Mouse (Mus musculus) forebrain, embryonic 12.5 days (tissue): ENCODE data around the gene Sh3bp5. TPM values are rescaled to one million over a fixed set of nuclear protein-coding genes. Genes with fewer than 3 reads are reported as not detected.

Experiments used
- ATAC-seq: fragments of 200-750 bp; cut with Nextera tagmentation; 2 replicates; pipeline ENCODE4 v1.8.0; 2017; ENCODE audit warnings: moderate TSS enrichment; ENCODE audit not compliant: low FRiP score
- H3K27ac ChIP-seq: fragments of 300-500 bp; sonication (generic); 2 replicates; pipeline ENCODE4 v1.5.1; 2016; ENCODE audit warnings: mild to moderate bottlenecking
- H3K27me3 ChIP-seq: fragments of 300-500 bp; sonication (generic); 2 replicates; pipeline ENCODE4 v1.6.1; 2016; ENCODE audit warnings: mild to moderate bottlenecking
- H3K36me3 ChIP-seq: fragments of 300-500 bp; sonication (generic); replicated peaks from 2 replicates; pipeline ENCODE4 v1.6.1; 2016; ENCODE audit warnings: mild to moderate bottlenecking
- H3K4me1 ChIP-seq: fragments of 300-500 bp; sonication (generic); 2 replicates; pipeline ENCODE4 v1.6.1; 2016
- H3K4me2 ChIP-seq: fragments of 300-500 bp; sonication (generic); 2 replicates; pipeline ENCODE4 v1.6.1; 2016; ENCODE audit warnings: mild to moderate bottlenecking, moderate library complexity
- H3K4me3 ChIP-seq: fragments of 300-500 bp; sonication (generic); replicated peaks from 2 replicates; pipeline ENCODE4 v1.5.1; 2016; ENCODE audit warnings: mild to moderate bottlenecking
- H3K9ac ChIP-seq: fragments of 300-500 bp; sonication (generic); 2 replicates; pipeline ENCODE4 v1.6.1; 2016; ENCODE audit warnings: mild to moderate bottlenecking
- H3K9me3 ChIP-seq: fragments of 300-500 bp; sonication (generic); 2 replicates; pipeline ENCODE4 v1.6.1; 2016
- WGBS: fragments of 180-500 bp; shearing (Covaris S2); methylation state at CpG from one replicate; pipeline ENCODE4 v1.1.7; 2016; 5-methylcytosine and 5-hydroxymethylcytosine counted together
- polyA plus RNA-seq: library from polyadenylated mRNA; unstranded; fragments of >200 nt; fragmentation: Nextera tagmentation; extraction: Ambion mirVana; gene quantifications from 2 replicates; pipeline ENCODE4 v1.2.1, GENCODE M21; 2016

Sh3bp5 gene
- polyA plus RNA-seq, 1 experiment from 2014 or later = 37.7 TPM

DNA sequence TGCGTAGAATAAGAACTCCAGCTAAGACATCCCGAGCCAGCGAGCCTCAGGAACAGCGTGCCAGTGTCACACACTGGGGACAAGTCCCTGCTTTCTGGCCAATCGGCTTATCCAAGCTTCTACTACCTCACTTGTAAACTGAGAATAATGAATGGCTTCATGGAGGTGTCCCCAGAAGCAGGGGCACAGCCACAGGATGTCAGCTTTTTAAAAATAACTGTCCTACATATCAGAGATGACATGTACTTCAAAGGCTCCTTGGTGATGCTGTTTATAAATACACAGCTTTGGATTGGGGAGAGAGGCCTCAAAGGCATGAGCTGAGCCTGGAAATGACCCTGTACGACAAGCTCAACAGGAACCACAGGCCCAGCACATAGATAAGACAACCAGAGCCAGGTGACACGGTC lies 20.9 kb downstream of the Sh3bp5 start:
- no peak for ATAC-seq
- no peaks in the 10 kb centered on the region; the same call in 1 of the 2 replicates for H3K36me3 ChIP-seq
- no peak overlapping the region for H3K4me3 ChIP-seq
- no peaks in the 10 kb centered on the region for H3K27me3 ChIP-seq
- H3K27ac ChIP-seq = no peak overlapping the region
- no peak overlapping the region for H3K4me2 ChIP-seq
- H3K9ac ChIP-seq = no peak overlapping the region
- 82% methylated on average over 7 of the region's 7 CpGs for WGBS
- H3K9me3 ChIP-seq = no peaks in the 10 kb centered on the region
- H3K4me1 ChIP-seq = peaks cover 11% of the 10 kb centered on the region

DNA sequence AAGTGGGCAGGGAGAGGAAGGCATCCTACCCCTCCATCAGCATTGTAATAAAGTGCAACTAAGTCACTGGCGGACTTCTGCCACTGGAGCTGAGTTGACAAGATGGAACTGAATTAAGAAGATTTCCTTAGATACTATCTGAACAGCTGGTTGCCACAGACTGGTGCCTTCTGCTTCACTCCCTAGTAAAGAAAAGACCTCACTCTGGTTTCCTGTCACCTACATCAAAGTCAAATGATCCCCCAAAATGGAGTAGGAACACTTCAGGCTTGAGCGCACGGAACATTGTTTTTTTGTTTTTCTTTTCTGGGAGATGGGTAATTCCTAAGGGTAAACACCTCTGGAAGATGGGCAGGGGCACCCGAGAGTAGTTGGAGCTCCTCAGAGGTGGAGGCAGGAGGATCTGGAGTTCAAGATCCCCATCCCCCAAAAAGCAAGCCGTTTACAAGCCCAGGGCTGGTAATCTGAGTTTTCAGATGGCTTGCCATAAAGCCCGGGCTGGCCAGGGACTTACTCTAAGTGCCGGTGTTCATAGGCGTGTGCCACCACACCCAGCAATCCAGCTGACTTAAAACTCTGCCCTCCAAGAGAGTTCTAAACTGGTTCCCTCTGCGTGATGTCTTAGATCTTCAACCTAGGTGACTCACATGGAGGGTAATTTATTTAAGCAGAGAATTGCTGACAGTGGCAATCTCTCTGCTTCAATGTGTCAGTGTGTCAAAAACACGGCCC lies 21.5 kb downstream of the Sh3bp5 start:
- WGBS = 84% methylated on average over 10 of the region's 10 CpGs
- no peak overlapping the region for H3K4me3 ChIP-seq
- 0 out of 2 replicates have a peak overlapping the region, but pooled peaks have one; percentile 13 for H3K27ac ChIP-seq
- no peak overlapping the region for H3K4me2 ChIP-seq
- no peak overlapping the region for H3K9ac ChIP-seq
- ATAC-seq = no peak
- H3K36me3 ChIP-seq = peaks cover 2% of the 10 kb centered on the region; the same call in 1 of the 2 replicates
- H3K27me3 ChIP-seq = no peaks in the 10 kb centered on the region
- H3K9me3 ChIP-seq = no peaks in the 10 kb centered on the region
- H3K4me1 ChIP-seq = peaks cover 11% of the 10 kb centered on the region

DNA sequence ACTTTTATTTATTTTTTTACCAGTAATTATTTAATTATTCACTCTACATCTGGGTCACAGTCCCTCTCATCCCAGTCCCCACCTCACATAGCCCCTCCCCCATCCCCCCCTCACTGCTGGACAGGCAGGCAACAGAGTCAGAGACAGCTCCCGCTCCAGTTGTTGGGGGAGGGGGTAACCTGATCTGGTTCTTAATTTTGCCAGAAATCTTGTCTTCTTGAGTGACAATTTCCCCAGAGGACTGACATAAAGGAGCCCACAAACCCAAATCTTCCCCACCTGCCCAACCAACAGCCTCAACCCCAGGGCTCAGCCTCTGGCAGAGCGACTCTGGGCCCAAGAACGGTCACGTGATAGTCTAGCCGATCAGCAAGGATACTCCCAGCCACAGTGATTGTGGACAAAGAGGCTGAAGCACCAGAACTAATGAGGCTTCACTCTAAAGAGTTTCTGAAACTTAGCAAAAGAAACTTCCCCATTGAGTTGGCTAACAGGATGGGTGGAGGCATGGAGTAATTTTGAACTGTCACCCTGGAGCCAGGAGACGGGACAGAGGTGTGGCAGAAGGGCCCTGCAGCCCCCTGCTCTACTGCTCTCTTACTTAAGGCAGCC lies 22.3 kb downstream of the Sh3bp5 start:
- peaks cover 11% of the 10 kb centered on the region for H3K4me1 ChIP-seq
- H3K4me3 ChIP-seq = no peak overlapping the region
- no peaks in the 10 kb centered on the region for H3K9me3 ChIP-seq
- no peak overlapping the region for H3K4me2 ChIP-seq
- H3K27me3 ChIP-seq = no peaks in the 10 kb centered on the region
- H3K9ac ChIP-seq = no peak overlapping the region
- 28% methylated on average over 6 of the region's 6 CpGs for WGBS
- peaks cover 3% of the 10 kb centered on the region; the same call in 1 of the 2 replicates for H3K36me3 ChIP-seq
- H3K27ac ChIP-seq = 0 out of 2 replicates have a peak overlapping the region, but pooled peaks have one; percentile 13
- no peak for ATAC-seq

DNA sequence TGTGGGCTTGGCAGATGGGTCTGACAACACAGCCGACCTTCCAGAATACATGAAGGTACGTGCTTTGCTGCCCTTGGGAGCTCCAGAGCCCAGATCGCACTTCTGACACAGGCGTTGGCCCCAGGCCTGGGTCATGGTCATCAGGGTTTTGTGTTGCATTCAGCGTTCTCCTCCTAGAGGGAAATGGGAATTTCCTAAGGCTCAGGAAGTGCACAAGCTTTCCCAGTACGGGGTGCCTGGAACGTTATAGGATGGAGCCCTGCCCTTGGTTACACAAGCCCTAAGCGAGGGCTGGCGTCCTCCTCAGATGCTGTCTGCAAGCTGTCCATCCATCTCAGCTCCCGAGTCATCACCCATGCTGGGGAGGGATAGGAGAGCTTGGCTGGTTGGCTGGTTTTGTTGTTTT lies 23.2 kb downstream of the Sh3bp5 start:
- ATAC-seq = no peak
- Histone ChIP-seq H3K4me1 (peaks cover 11% of the 10 kb centered on the region), H3K9ac (no peak overlapping the region), H3K9me3 (no peaks in the 10 kb centered on the region), H3K27me3 (no peaks in the 10 kb centered on the region), H3K4me3 (no peak overlapping the region), H3K36me3 (peaks cover 3% of the 10 kb centered on the region; the same call in 1 of the 2 replicates), H3K27ac (no peak overlapping the region), H3K4me2 (no peak overlapping the region)
- 91% methylated on average over 10 of the region's 10 CpGs for WGBS

DNA sequence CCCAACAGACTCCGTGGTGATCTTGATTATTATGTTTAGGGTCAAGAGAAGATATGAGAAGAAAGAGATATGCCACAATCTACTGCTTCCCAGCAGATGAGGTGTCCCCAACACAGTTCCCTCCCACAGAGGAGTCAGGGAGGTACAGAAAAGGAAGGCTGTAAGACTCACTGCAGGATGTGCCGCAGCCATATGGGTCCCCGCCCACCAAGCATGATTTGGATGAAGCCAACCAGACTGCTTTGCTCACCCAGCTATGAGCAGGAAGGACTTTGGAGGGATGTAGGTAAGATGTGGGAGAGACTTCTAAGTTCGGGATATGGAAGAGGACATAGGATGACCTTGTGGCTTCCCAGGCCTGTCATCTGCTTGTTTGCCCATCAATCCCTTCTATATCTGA lies 25.1 kb downstream of the Sh3bp5 start:
- H3K36me3 ChIP-seq = peaks cover 3% of the 10 kb centered on the region; the same call in 1 of the 2 replicates
- no peak overlapping the region for H3K27ac ChIP-seq
- no peak overlapping the region for H3K9ac ChIP-seq
- no peak overlapping the region for H3K4me3 ChIP-seq
- H3K4me1 ChIP-seq = peaks cover 11% of the 10 kb centered on the region
- H3K27me3 ChIP-seq = no peaks in the 10 kb centered on the region
- ATAC-seq = no peak
- WGBS = 83% methylated on average over 4 of the region's 4 CpGs
- no peaks in the 10 kb centered on the region for H3K9me3 ChIP-seq
- no peak overlapping the region for H3K4me2 ChIP-seq

DNA sequence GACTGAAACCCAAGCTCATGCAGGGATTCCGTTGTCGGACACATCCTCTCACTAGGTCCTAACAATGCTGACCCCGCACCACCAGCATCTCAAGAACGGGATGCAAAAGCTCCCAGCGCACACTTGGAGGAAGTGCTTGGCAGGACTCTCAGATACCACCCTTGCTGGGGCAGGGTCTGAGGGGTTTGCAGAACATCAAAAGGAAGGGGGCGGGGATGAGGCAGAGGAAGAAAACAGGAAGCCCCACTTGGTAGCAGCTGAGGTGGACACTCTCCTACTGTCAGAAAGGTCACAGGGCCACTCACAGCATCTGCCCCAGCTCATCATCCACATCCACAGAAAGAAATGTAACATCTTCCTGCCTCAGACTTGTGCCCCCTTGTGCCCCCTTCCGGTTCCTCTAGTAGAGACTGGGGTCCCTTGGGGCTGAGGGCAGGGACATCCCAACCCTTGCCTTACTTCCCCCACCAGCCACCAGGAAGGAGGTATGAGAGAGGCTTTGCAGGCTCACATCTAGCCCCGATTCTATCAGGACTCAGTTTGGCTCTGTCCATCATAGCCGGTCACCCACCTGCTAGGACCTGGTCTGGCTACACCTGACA lies 25.7 kb downstream of the Sh3bp5 start:
- no peak for ATAC-seq
- Histone ChIP-seq H3K27ac (no peak overlapping the region), H3K4me2 (no peak overlapping the region), H3K9ac (no peak overlapping the region), H3K27me3 (no peaks in the 10 kb centered on the region), H3K36me3 (peaks cover 3% of the 10 kb centered on the region; the same call in 1 of the 2 replicates), H3K4me3 (no peak overlapping the region), H3K9me3 (no peaks in the 10 kb centered on the region), H3K4me1 (peaks cover 11% of the 10 kb centered on the region)
- WGBS = 92% methylated on average over 9 of the region's 9 CpGs

DNA sequence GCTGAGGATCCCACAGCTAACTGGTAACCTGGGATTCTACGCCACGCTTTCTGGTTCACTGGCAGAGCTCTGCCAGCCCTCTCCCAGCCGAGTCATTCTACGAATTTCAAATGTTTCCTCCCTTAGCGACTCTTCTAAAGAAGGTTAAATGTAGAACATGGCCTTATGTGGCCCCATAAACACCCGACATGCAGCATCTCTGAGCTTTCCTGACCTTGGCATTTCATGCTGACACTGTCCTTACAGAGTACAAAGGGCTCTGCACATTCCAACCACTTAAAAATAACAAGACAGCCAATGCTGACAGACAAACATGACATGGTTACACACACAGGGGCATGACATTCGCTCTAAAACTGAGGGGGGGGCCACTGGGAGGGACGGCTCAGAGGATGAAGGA lies 27.2 kb downstream of the Sh3bp5 start:
- no peaks in the 10 kb centered on the region for H3K27me3 ChIP-seq
- H3K36me3 ChIP-seq = peaks cover 3% of the 10 kb centered on the region; the same call in 1 of the 2 replicates
- H3K27ac ChIP-seq = no peak overlapping the region
- no peak overlapping the region for H3K4me3 ChIP-seq
- peaks cover 4% of the 10 kb centered on the region for H3K4me1 ChIP-seq
- H3K9me3 ChIP-seq = no peaks in the 10 kb centered on the region
- no peak for ATAC-seq
- WGBS = 75% methylated on average over 8 of the region's 8 CpGs
- H3K9ac ChIP-seq = no peak overlapping the region
- H3K4me2 ChIP-seq = no peak overlapping the region

DNA sequence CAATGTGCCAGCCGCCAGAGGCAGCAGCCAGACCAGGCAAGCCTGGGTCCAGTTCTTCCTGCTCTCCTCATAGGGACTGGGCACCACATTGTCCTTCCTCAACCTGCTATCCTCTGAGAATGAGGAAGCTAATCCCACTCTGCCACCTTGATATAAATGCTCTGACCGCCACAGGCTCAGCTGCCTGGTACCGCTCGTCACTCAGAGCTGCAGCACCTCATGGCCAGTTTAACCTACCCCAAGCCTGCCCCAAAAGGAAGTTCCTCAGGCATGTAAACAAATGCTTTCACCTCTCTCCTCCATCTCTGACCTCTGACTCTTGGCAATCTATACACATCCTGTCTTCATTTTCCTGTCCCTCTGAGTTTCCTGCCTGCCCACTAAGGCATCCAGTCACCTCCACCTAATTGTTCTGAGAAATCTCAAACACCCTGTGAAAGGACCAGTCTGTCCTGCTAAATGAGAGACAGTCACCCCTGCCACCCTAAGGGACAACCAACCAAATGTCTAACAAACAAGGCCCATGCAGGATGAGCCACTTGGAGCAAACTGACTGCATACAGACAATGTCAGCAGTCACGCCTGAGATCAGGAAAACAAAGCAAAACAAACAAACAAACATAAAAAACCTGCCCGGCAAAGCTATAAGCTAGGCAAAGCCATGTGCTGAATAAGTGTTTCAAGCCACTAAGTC lies 27.8 kb downstream of the Sh3bp5 start:
- no peak overlapping the region for H3K4me3 ChIP-seq
- WGBS = 77% methylated on average over 6 of the region's 6 CpGs
- H3K4me1 ChIP-seq = no peaks in the 10 kb centered on the region; the same call in 1 of the 2 replicates
- H3K36me3 ChIP-seq = peaks cover 3% of the 10 kb centered on the region; the same call in 1 of the 2 replicates
- no peak overlapping the region for H3K27ac ChIP-seq
- H3K9ac ChIP-seq = no peak overlapping the region
- ATAC-seq = no peak
- H3K9me3 ChIP-seq = no peaks in the 10 kb centered on the region
- H3K27me3 ChIP-seq = no peaks in the 10 kb centered on the region
- no peak overlapping the region for H3K4me2 ChIP-seq

DNA sequence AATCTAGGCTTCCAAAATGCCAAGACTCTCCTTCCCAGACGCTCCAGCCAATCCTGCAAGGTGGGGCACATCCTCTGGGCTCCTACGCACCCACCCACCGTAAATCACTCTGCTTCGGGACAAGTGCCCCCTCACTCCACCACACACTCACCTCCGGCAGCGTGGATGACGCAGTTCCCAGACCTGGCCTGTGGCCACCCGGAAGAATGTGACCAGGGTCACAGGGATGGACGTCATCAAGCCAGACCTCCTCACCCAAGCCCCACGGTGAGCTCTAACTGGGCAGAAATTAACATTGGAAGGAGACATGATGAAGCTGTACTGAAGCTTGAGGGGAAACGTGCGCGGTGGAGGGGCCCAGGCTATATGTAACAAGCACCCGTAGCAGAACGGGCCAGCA lies 28.7 kb downstream of the Sh3bp5 start:
- Histone ChIP-seq H3K36me3 (peaks cover 3% of the 10 kb centered on the region; the same call in 1 of the 2 replicates), H3K27ac (no peak overlapping the region), H3K27me3 (no peaks in the 10 kb centered on the region), H3K4me3 (no peak overlapping the region), H3K9me3 (no peaks in the 10 kb centered on the region), H3K4me1 (no peaks in the 10 kb centered on the region), H3K9ac (no peak overlapping the region), H3K4me2 (no peak overlapping the region)
- WGBS = 92% methylated on average over 15 of the region's 15 CpGs
- ATAC-seq = no peak

DNA sequence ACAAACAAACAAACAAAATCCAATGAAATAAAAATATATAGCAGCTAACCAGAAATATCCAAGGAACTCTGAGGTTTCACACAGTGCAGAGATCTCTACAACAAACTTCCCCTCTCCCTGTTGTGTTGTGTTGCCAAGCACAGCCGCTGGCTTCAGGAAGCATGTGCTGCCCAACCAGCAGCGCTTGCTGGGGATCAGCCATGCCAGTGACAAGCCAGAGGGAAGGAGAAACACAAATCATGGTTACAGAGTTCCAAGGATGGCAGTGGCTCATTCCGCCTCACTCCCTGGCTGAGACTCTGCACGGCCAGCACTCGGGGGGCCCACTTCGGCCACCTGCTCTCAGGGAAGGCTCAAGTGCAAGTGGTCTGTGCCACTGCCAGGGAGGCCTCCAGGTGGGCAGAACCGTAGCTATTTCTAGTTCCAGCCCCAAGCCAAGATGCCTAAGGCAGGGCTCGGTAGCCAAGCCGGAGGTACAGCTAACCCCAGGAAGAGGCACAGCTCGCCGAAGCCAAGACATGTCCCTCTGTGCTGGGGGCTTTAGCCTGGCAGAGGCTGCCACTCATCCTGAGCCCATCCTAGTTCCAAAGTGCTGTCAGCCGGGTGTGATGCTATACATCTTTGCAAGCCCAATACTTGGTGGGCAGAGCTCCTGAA lies 29.6 kb downstream of the Sh3bp5 start:
- Histone ChIP-seq H3K27ac (no peak overlapping the region), H3K36me3 (peaks cover 3% of the 10 kb centered on the region; the same call in 1 of the 2 replicates), H3K4me3 (no peak overlapping the region), H3K27me3 (no peaks in the 10 kb centered on the region), H3K9me3 (no peaks in the 10 kb centered on the region), H3K4me1 (no peaks in the 10 kb centered on the region), H3K9ac (no peak overlapping the region), H3K4me2 (no peak overlapping the region)
- ATAC-seq = no peak
- 90% methylated on average over 12 of the region's 12 CpGs for WGBS

DNA sequence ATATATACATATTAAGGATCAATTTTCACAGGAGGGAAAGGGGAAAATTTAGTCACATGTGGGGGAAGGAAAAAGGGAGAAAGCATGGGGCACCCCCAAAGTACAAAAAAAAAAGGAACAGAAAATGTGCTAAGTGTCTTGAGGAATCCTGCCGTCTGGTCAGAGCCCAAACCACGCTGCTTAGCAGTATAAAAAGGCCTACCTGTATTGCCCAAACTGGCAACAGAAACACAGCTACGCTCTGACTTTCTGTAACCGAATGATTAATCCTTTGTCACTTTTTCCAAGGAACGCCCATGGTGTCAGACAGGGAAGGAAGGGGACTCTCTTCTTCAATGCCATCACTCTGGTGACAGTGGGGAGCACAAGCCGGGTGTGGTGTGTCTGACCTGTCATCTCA lies 30.2 kb downstream of the Sh3bp5 start:
- no peak overlapping the region for H3K9ac ChIP-seq
- H3K27me3 ChIP-seq = no peaks in the 10 kb centered on the region
- no peaks in the 10 kb centered on the region for H3K4me1 ChIP-seq
- H3K36me3 ChIP-seq = 0 out of 2 replicates have a peak, but pooled peaks cover 3% of the 10 kb centered on the region
- H3K27ac ChIP-seq = no peak overlapping the region
- H3K4me3 ChIP-seq = no peak overlapping the region
- H3K9me3 ChIP-seq = no peaks in the 10 kb centered on the region
- no peak for ATAC-seq
- WGBS = 89% methylated on average over 6 of the region's 6 CpGs
- H3K4me2 ChIP-seq = no peak overlapping the region

DNA sequence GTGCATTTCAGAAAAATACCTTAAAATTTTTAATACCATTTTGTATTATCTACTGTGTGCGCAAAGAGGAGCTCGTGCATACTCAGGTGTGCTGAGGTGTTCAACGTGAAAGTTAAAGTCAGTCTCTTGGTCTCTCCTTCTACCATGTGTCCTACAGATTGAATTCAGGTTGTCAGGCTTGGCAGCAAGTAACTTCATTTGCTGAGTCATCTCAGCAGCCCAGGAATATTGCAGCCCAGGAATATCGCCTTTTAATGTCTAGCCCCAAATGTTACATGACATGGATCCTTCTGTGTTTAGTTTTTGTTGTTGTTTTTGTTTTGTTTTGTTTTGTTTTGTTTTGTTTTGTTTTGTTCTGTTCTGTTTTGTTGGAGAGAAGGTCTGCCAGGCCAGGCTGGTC lies 31.2 kb downstream of the Sh3bp5 start:
- ATAC-seq = no peak
- 95% methylated on average over 4 of the region's 4 CpGs for WGBS
- Histone ChIP-seq H3K4me1 (no peaks in the 10 kb centered on the region), H3K27me3 (no peaks in the 10 kb centered on the region), H3K9me3 (no peaks in the 10 kb centered on the region), H3K27ac (no peak overlapping the region), H3K4me2 (no peak overlapping the region), H3K9ac (no peak overlapping the region), H3K4me3 (no peak overlapping the region), H3K36me3 (0 out of 2 replicates have a peak, but pooled peaks cover 3% of the 10 kb centered on the region)
